In genomic region chr13:88822332-88822895, GRCm38 (mm10) we compare ENCODE assay signal across 8 mouse cellular contexts. TPM values are rescaled to one million over a fixed set of nuclear protein-coding genes. Genes with fewer than 3 reads are reported as not detected.
DNase-seq lines count a peak whose midpoint lies in the region; ATAC-seq lines count a peak whose summit lies in the region.

No protein-coding gene starts in this region.

- no peak for DNase-seq in heart, adult 9 months (ENCODE audit: low spot score in 2 of 2)
- peak; percentile 21 for DNase-seq in ZHBTc4 (ENCODE audit: low read depth, low spot score)
- DNase-seq in hindbrain, embryonic 11.5 days (ENCODE audit: low spot score) = peak; percentile 39
- no peak for DNase-seq in T-cell, adult 2 months (ENCODE audit: low spot score)
- DNase-seq in natural killer cell, adult 2 months (ENCODE audit: low spot score in 2 of 2) = no peak

- no peak for ATAC-seq in heart, embryonic 15.5 days (replicated peaks; ENCODE audit: insufficient number of reproducible peaks, insufficient read depth, low FRiP score, low read depth)
- no peak for ATAC-seq in hindbrain, embryonic 11.5 days (ENCODE audit: low FRiP score)
- ATAC-seq in midbrain, embryonic 12.5 days (ENCODE audit: low FRiP score, low read depth) = no peak
- no peak for ATAC-seq in inflammation-experienced regulatory T-cells, adult 6 months

- peak overlapping the region; percentile 42 for H3K9ac ChIP-seq in heart, embryonic 15.5 days
- H3K9ac ChIP-seq in hindbrain, embryonic 11.5 days (ENCODE audit: low read depth, low read length) = peak overlapping the region; percentile 88; the same call in 1 of the 2 replicates
- peak overlapping the region; percentile 91 for H3K9ac ChIP-seq in midbrain, embryonic 12.5 days (replicated peaks)

- 17% methylated on average over 10 of the region's 10 CpGs for WGBS in heart, embryonic 15.5 days
- 2% methylated on average over 10 of the region's 10 CpGs for WGBS in hindbrain, embryonic 11.5 days
- 1% methylated on average over 10 of the region's 10 CpGs for WGBS in midbrain, embryonic 12.5 days

- H3K4me3 ChIP-seq in heart, embryonic 15.5 days = peak overlapping the region; percentile 80
- H3K4me3 ChIP-seq in hindbrain, embryonic 11.5 days (ENCODE audit: low read depth, low read length) = peak overlapping the region; percentile 74
- peak overlapping the region; percentile 76 for H3K4me3 ChIP-seq in midbrain, embryonic 12.5 days

- H3K4me2 ChIP-seq in heart, embryonic 15.5 days = peak overlapping the region; percentile 97
- H3K4me2 ChIP-seq in hindbrain, embryonic 11.5 days (replicated peaks; ENCODE audit: low read depth, low read length) = peak overlapping the region; percentile 95
- peak overlapping the region; percentile 75 for H3K4me2 ChIP-seq in midbrain, embryonic 12.5 days (replicated peaks)

- H3K9me3 ChIP-seq in heart, embryonic 15.5 days (replicated peaks) = no peaks in the 10 kb centered on the region
- no peaks in the 10 kb centered on the region for H3K9me3 ChIP-seq in hindbrain, embryonic 11.5 days (ENCODE audit: control insufficient read depth, low read length)
- H3K9me3 ChIP-seq in midbrain, embryonic 12.5 days = no peaks in the 10 kb centered on the region

- H3K27ac ChIP-seq in heart, embryonic 15.5 days = no peak overlapping the region
- H3K27ac ChIP-seq in hindbrain, embryonic 11.5 days (ENCODE audit: low read depth, low read length) = no peak overlapping the region
- H3K27ac ChIP-seq in midbrain, embryonic 12.5 days (replicated peaks) = peak overlapping the region; percentile 90

- H3K4me1 ChIP-seq in heart, embryonic 15.5 days (replicated peaks) = peaks cover 13% of the 10 kb centered on the region; the same call in 1 of the 2 replicates
- no peaks in the 10 kb centered on the region for H3K4me1 ChIP-seq in hindbrain, embryonic 11.5 days (replicated peaks; ENCODE audit: control insufficient read depth, insufficient read depth, low read length)
- H3K4me1 ChIP-seq in midbrain, embryonic 12.5 days = peaks cover 11% of the 10 kb centered on the region; the same call in 1 of the 2 replicates

- H3K27me3 ChIP-seq in heart, embryonic 15.5 days = no peaks in the 10 kb centered on the region
- H3K27me3 ChIP-seq in hindbrain, embryonic 11.5 days (ENCODE audit: control insufficient read depth, insufficient read depth, low read length) = no peaks in the 10 kb centered on the region
- no peaks in the 10 kb centered on the region for H3K27me3 ChIP-seq in midbrain, embryonic 12.5 days

- no peaks in the 10 kb centered on the region for H3K36me3 ChIP-seq in heart, embryonic 15.5 days
- no peaks in the 10 kb centered on the region for H3K36me3 ChIP-seq in hindbrain, embryonic 11.5 days (ENCODE audit: control insufficient read depth, insufficient read depth, low read length)
- H3K36me3 ChIP-seq in midbrain, embryonic 12.5 days = no peaks in the 10 kb centered on the region

RNA-seq across cellular contexts. Expression of gene Edil3, which starts 1.1 kb away (rescaled TPM):
- 2.6 and 3.3 TPM in 2 replicates for polyA plus RNA-seq in heart, embryonic 15.5 days (2015; fragmentation: Nextera tagmentation; extraction: Ambion mirVana)
- 35.1 and 37.0 TPM in 2 replicates for polyA plus RNA-seq in hindbrain, embryonic 11.5 days (2014; fragmentation: Nextera tagmentation; extraction: Ambion mirVana)
- 54.5 and 54.8 TPM in 2 replicates for polyA plus RNA-seq in midbrain, embryonic 12.5 days (2016; fragmentation: Nextera tagmentation; extraction: Ambion mirVana)
- under 1 TPM in 1 of 3 experiments, not detected in 2; 0.17 TPM for polyA plus RNA-seq in inflammation-experienced regulatory T-cells, adult 6 months (2017; shearing (Covaris generic))

Comparison
In these comparisons a context has a peak if more than half of its experiments do, and no peak if none do; other contexts are left out.
1. DNase-seq: peak in ZHBTc4 (single experiment) and hindbrain, embryonic 11.5 days (single experiment); none in heart, adult 9 months (0 of 2), T-cell, adult 2 months (single experiment) and natural killer cell, adult 2 months (0 of 2).
2. Peak in every context shown above with its lines, with median percentiles within 50 percentile points of each other: H3K4me2 ChIP-seq, H3K4me3 ChIP-seq and H3K9ac ChIP-seq.